Comparison of ENCODE assay signal across 14 mouse cellular contexts in the genomic region with DNA sequence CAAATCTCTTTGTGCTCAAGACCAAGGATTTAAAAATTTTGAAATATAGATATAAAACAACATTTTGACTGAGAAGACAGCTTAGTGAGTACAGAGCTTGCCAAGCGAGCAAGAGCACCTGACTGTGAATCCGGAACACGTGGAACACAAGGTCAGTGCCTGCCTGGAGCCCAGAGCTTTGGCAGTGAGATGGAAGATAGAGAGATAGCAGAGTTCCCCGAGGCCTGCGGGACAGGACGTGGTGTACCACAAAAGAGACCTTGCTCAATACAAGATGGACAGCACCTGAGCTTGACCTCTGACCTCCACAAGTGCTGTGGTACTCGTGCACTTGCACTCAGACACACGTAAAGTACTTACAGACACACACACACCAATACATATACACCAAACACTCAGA. TPM values are rescaled to one million over a fixed set of nuclear protein-coding genes. Genes with fewer than 3 reads are reported as not detected.
DNase-seq lines count a peak whose midpoint lies in the region; ATAC-seq lines count a peak whose summit lies in the region.
"Had no signal": no experiment of that assay in that cellular context is flagged by ENCODE, and none has a peak within 500 bp of the region (broad histone marks: within the 10 kb centered on the region; RNA-seq: fewer than 3 reads in every experiment).

No protein-coding gene starts in this region.

- H3K9ac ChIP-seq in heart, embryonic 12.5 days: no peak overlapping the region
- H3K9ac ChIP-seq in neural tube, embryonic 15.5 days (replicated peaks): no peak overlapping the region
- H3K9ac ChIP-seq: hindbrain, embryonic 12.5 days; limb, embryonic 15.5 days; stomach, embryonic 15.5 days had no signal

- no peak for ATAC-seq in heart, embryonic 12.5 days (ENCODE audit: insufficient number of reproducible peaks, low FRiP score)
- no peak for ATAC-seq in neural tube, embryonic 15.5 days (ENCODE audit: low FRiP score)
- peak; percentile 62; the same call in 1 of the 2 replicates for ATAC-seq in megakaryocyte, adult 5-6 weeks (ENCODE audit: poor library complexity, severe bottlenecking)
- ATAC-seq: forebrain, embryonic 16.5 days had no signal

- H3K4me3 ChIP-seq in heart, embryonic 12.5 days: no peak overlapping the region
- no peak overlapping the region for H3K4me3 ChIP-seq in neural tube, embryonic 15.5 days (replicated peaks)
- H3K4me3 ChIP-seq: hindbrain, embryonic 12.5 days; limb, embryonic 15.5 days; stomach, embryonic 15.5 days had no signal

- WGBS in heart, embryonic 12.5 days: 76% methylated on average over 8 of the region's 8 CpGs
- WGBS in neural tube, embryonic 15.5 days: 93% methylated on average over 8 of the region's 8 CpGs

- H3K27me3 ChIP-seq in heart, embryonic 12.5 days (replicated peaks): no peaks in the 10 kb centered on the region
- H3K27me3 ChIP-seq in neural tube, embryonic 15.5 days (replicated peaks): no peaks in the 10 kb centered on the region
- H3K27me3 ChIP-seq: hindbrain, embryonic 12.5 days; limb, embryonic 15.5 days; stomach, embryonic 15.5 days had no signal

- no peak overlapping the region for H3K27ac ChIP-seq in heart, embryonic 12.5 days (ENCODE audit: poor library complexity, severe bottlenecking)
- H3K27ac ChIP-seq in neural tube, embryonic 15.5 days (replicated peaks): 0 out of 2 replicates have a peak overlapping the region, but pooled peaks have one; percentile 33
- H3K27ac ChIP-seq: hindbrain, embryonic 12.5 days; kidney, postnatal 0 days; limb, embryonic 15.5 days; stomach, embryonic 15.5 days had no signal

- no peak overlapping the region for H3K4me2 ChIP-seq in heart, embryonic 12.5 days
- no peak overlapping the region for H3K4me2 ChIP-seq in neural tube, embryonic 15.5 days
- H3K4me2 ChIP-seq: hindbrain, embryonic 12.5 days; limb, embryonic 15.5 days; stomach, embryonic 15.5 days had no signal

- H3K36me3 ChIP-seq in heart, embryonic 12.5 days: peaks cover 4% of the 10 kb centered on the region; the same call in 1 of the 2 replicates
- H3K36me3 ChIP-seq in neural tube, embryonic 15.5 days: no peaks in the 10 kb centered on the region
- H3K36me3 ChIP-seq: hindbrain, embryonic 12.5 days; limb, embryonic 15.5 days; stomach, embryonic 15.5 days had no signal

- H3K9me3 ChIP-seq in heart, embryonic 12.5 days (replicated peaks): no peaks in the 10 kb centered on the region
- H3K9me3 ChIP-seq in neural tube, embryonic 15.5 days (replicated peaks): no peaks in the 10 kb centered on the region
- H3K9me3 ChIP-seq: hindbrain, embryonic 12.5 days; limb, embryonic 15.5 days; stomach, embryonic 15.5 days had no signal

- DNase-seq in heart, adult 8-10 months (ENCODE audit: low spot score): peak; percentile 41
- no peak for DNase-seq in neural tube, embryonic 10.5 days (ENCODE audit: extremely low spot score, low spot score)
- DNase-seq in adrenal gland, postnatal 36 days: peak; percentile 57 to 64
- no peak for DNase-seq in lung, adult 18-20 months
- DNase-seq in layer of hippocampus, postnatal 10 days (ENCODE audit: low spot score in 2 of 2): no peak
- DNase-seq: gastrocnemius, postnatal 25 days had no signal

- peaks cover 7% of the 10 kb centered on the region for H3K4me1 ChIP-seq in heart, embryonic 12.5 days (replicated peaks)
- no peaks in the 10 kb centered on the region for H3K4me1 ChIP-seq in neural tube, embryonic 15.5 days
- H3K4me1 ChIP-seq: hindbrain, embryonic 12.5 days had no signal

RNA-seq across cellular contexts. Expression of a gene that starts 54.2 kb away (rescaled TPM):
- total RNA-seq in heart, adult 8-10 months (2022): 100 to 1,000 TPM; 233 to 260 (median 250) TPM
- 257 and 273 TPM in 2 replicates for polyA plus RNA-seq in heart, embryonic 12.5 days (2016; fragmentation: Nextera tagmentation; extraction: Ambion mirVana)
- polyA plus RNA-seq in neural tube, embryonic 15.5 days (2015; fragmentation: Nextera tagmentation; extraction: Ambion mirVana): 40.0 and 62.1 TPM in 2 replicates
- total RNA-seq in adrenal gland, postnatal 36 days (2021): 100 to 1,000 TPM; 114 to 134 TPM
- 41.2 and 47.1 TPM in 2 replicates for total RNA-seq in megakaryocyte, adult 5-6 weeks (2015)
- 28.6 and 54.7 TPM in 2 replicates for total RNA-seq in megakaryocyte, adult 5-6 weeks (2017)
- 10 to 100 TPM; 70.3 to 70.6 TPM for total RNA-seq in layer of hippocampus, postnatal 10 days (2021)

RNA-seq across cellular contexts. Expression of a gene that starts 54.3 kb away (rescaled TPM):
- 10 to 100 TPM; 50.5 to 59.8 (median 57.0) TPM for total RNA-seq in heart, adult 8-10 months (2022)
- 71.5 and 75.4 TPM in 2 replicates for polyA plus RNA-seq in heart, embryonic 12.5 days (2016; fragmentation: Nextera tagmentation; extraction: Ambion mirVana)
- 73.8 and 74.6 TPM in 2 replicates for polyA plus RNA-seq in neural tube, embryonic 15.5 days (2015; fragmentation: Nextera tagmentation; extraction: Ambion mirVana)
- total RNA-seq in adrenal gland, postnatal 36 days (2021): 10 to 100 TPM; 97.2 to 98.8 TPM
- 66.8 and 78.9 TPM in 2 replicates for total RNA-seq in megakaryocyte, adult 5-6 weeks (2015)
- total RNA-seq in megakaryocyte, adult 5-6 weeks (2017): 79.7 and 96.9 TPM in 2 replicates
- total RNA-seq in layer of hippocampus, postnatal 10 days (2021): 10 to 100 TPM; 81.8 to 86.9 TPM

Comparison
In these comparisons a context has a peak if more than half of its experiments do, and no peak if none do; other contexts are left out.
1. DNase-seq: peak in heart, adult 8-10 months (single experiment) and adrenal gland, postnatal 36 days (2 of 2); none in neural tube, embryonic 10.5 days (single experiment), lung, adult 18-20 months (0 of 2) and layer of hippocampus, postnatal 10 days (0 of 2).